Mouse (Mus musculus) erythroid progenitor cell, adult 5-6 weeks (primary cell): ENCODE results near the gene Mroh7. TPM values are rescaled to one million over a fixed set of nuclear protein-coding genes. Genes with fewer than 3 reads are reported as not detected.
"Not testable (repeated sequence)": the region's sequence is repeated elsewhere in the genome, so short reads cannot be mapped to it uniquely, and the experiment has no call there.

ENCODE experiments used
- ATAC-seq: replicated peaks from 2 replicates; pipeline ENCODE4 v1.8.0; 2016; ENCODE audit warnings: moderate number of reproducible peaks, mild to moderate bottlenecking, moderate TSS enrichment, inconsistent platforms; ENCODE audit not compliant: poor library complexity, low FRiP score, severe bottlenecking
- total RNA-seq, 2 experiments: library from RNA; stranded (forward) in 1 of 2; stranded (reverse) in 1 of 2; fragments of 150-400 nt in 1 of 2; fragments of 186-747, 209-891 nt in 1 of 2; gene quantifications; 2 replicates each; pipeline versions ENCODE4 v1.2.3 to v1.2.4; 2015 to 2017; ENCODE audit warnings: low replicate concordance in 2 of 2

Gene Mroh7
- total RNA-seq (2015; ENCODE audit: low replicate concordance), result not detected in 2 replicates
- not detected in 2 replicates for total RNA-seq (2017; ENCODE audit: low replicate concordance)

DNA sequence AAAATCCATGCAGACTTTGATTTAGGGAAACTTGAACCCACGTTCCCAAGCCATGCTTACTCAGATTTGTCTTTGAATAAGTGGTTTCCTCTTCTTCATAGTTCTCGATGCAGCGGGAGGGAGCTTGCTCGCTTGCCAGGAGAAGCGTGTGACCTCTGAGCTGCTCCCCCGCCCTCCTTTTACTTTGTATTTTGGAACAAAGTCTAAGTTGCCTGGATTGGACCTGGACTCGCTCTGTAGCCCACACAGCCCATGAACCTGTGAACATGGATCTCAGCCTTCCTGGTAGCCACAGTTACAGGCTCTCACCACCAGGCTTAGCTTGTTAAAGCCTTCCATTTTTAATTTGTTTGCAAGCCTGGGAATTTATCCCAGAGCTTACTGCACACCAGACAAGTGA, at the start of gene Mroh7:
Mroh7 (minus strand) TSS at position 112 of the 400 bp plus-strand sequence.
- no peak for ATAC-seq

DNA sequence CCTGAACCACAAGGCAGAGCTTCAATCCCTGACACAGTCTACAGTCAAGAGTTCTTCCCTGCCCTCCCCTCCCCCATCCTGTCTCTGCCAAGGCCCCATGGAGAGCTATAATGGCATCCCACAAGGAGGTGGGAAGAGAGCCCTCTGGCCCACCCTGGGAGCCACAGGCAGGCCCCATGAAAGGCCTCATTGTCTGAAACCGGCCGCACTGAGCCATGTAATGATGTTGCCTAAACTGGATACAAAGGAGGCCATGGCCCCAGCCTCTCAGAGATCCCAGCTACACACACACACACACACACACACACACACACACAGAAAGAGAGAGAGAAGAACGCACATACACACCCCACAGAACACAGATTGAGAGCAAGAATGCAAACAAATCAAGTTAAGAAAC, 49.3 kb upstream of the Mroh7 start:
- ATAC-seq, result no peak

DNA sequence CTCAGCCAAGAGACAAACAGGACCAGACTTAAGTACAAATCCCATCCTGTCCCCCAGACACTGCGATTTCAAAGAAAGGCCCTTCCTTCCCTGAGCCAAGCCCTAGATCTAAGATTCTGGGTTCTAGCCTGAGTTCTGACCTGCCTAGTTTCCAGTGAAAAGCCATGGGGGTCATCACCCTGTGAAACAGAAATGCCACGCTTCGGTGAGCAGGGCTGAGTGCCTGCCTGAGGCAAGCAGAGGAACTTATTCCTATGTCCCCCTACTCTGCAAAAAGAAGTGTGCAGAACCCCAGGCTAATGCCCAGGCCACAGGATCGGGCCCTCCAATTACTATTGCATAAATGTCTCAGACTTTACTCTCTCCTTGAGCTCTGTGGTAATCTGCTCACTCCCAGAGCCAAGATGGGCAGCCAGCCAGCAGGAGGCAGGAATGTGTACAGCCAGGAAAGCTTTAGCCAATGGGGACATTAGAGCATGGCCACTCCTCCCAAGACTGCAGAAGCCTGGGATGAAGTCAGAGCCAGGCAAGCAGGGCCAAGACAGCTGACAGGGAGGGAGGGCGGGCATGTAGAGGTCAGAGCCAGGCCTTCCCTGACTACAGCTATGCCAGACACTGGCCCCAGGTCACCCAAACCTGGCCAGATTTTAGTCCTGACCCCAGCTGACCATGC, 47.5 kb upstream of the Mroh7 start:
- no peak for ATAC-seq

DNA sequence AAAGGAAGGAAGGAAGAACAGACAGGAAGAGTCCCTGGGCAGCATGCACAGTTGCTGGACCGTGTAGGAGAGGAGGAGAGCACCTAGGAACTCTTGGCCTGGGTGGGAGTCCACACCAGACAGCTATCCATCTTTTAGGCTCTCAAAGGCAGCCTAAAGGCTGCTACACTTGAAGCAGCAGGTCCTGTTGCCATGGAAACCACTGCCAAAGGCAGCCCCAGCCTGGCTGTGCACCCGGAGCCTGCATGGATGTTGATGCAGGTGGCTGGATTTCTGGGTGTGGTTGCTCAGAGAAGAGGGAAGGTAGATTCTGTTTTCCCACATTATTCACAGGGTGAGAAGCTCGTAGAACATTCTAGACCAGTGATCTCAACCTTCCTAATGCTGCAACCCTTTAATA, 46.3 kb upstream of the Mroh7 start:
- no peak for ATAC-seq

DNA sequence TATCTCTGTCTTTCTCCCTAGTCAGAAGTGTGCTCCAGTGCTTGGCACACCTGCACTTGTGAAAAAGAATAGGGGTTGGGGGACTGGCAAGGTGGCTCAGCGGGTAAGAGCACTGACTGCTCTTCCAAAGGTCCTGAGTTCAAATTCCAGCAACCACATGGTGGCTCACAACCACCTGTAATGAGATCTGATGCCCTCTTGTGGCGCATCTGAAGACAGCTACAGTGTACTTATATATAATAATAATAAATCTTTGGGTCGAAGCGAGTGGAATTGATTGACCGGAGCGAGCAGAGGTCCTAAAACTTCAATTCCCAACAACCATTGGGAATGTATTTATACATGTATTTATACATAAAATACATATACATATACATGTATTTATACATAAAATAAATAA, 45.0 kb upstream of the Mroh7 start:
- ATAC-seq, result not testable (repeated sequence)

DNA sequence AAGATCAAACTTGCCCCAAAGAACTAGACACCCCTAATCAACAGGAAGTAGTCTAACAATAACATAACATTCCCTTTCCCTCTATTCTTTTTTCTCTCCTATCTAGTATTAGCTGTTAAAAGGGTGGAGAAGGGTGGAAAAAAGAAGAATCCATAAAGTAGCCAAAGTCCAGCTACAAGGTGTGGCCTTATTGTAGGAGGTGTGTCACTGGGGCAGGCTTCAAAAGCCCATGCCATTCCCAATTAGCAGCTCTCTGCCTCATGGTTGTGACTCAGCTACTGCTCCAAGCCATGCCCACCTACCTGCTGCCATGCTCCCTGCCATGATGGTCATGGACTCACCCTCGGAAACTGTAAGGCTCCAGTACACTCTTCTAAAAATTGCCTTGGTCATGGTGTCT, 41.8 kb upstream of the Mroh7 start:
- no peak for ATAC-seq

DNA sequence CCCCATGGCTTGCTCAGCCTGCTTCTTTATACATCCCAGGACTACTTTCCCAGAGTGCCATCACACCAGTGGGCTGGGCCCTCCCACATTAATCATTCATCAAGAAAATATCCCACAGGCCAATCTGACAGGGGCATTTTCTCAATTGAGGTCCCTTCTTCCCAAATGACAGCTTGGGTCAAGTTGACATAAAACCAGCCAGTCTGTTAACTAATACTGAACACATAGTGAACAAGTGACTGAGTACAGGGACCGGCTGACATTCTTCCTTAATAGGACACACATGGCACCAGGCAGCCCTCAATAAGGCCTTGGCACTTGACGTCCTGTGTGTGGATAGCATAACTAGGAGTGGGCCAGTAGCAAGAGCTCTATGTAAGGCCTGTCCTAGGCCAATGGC, 38.6 kb upstream of the Mroh7 start:
- no peak for ATAC-seq

DNA sequence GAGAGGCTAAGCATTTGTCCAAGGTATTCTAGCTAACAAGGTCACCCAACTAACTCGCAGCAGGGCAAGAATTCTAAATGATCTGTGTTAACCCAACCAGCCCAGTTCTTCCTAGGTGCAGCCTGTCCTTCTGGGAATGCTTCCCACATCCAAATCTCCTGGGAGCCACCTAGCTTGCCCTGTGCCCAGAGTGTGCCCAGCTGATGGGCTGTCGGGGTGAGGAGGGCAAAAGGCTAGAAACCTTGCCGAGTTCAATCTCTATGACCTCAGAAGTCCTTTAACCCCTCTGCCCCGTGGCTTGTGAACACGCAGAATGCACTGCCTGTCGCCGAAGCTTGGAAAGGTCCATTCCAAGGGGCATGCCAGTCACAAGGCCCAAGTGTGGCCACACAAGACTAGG, 33.4 kb upstream of the Mroh7 start:
- no peak for ATAC-seq

DNA sequence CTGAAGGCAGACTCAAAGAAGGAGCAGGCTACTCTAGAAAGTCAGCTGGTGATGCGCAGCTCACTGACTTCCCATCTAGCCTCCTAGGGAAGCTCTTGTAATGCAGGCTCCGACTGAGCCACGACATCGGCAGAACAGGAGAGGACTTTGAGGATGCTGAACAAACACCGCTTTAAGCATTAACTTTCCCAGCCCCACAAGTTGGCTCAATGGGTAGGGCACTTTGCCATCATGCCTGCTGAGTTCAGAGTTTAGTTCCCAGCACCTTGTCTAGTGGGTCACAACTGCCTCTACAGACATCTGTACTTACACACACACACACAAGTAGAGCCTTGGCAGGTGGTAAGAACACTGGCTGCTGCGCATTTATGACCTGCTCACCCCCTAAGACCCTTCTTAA, 21.0 kb upstream of the Mroh7 start:
- no peak for ATAC-seq

DNA sequence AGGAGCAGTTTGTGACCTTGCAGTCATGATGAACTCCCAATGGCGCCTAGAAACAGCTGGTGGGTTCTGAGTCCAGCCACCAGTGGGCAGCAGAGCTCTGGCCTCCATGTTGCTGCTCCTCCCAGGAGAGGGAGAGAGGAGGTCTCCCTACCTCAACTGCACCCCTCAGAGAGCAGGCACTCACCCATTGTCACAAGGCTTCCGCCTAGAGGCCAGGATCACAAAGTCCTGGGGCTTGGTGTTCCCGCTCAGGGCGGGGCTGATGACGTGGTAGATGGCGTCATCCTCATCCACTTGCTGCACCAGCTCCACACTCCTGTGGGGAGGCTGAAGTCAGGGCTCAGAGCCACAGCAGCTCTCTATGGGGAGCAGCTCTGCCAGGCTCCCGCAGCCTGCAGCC, 19.0 kb upstream of the Mroh7 start:
- 0 out of 2 replicates have a peak, but pooled peaks have one; percentile 16 for ATAC-seq

DNA sequence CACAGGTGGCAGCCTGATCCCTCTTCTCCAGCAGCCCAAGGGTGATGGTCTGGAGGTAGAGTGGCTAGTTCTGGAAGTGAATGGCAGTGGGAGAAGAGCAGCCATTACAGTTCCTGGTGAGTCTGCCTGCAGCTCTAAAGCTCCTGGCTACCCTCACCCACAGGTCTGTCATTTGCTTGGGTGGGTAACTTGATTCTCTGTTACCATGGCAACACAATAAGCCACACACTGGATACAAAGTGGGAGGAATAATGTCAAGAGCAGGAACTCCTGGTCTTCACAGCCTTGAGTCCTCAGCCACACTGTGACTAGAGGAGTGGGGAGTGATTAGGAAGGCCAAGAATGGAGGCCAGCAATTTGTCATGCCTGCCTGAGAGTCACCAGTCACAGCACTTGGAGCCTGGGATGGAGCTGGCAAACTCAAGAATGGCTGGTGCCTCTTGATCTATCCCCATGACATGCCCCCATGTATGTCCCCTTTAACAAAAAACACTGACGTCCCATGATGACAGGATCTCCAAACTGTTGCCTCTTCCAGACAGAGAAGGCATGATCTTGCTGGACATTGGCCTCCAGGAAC, 16.4 kb upstream of the Mroh7 start:
- no peak for ATAC-seq

DNA sequence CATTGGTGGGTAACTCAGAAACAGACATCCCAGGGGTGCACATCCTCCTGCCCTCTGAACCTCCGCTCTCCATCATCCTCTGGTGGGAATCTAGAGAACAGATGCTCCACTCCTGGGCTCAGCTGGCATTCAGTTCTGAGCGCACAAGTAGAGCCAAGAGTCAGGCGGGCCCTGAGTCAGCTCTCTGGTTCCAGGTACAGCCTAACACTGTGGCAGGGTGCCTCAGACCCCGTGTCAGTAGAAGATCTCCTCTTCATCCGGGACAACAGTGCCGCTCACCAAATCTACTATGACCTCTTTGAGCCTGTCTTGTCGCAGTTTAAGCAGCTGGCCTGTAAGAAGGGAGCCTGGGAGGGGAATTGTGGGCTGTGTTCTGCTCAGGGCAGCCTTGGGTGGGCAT, 15.1 kb upstream of the Mroh7 start:
- no peak for ATAC-seq

DNA sequence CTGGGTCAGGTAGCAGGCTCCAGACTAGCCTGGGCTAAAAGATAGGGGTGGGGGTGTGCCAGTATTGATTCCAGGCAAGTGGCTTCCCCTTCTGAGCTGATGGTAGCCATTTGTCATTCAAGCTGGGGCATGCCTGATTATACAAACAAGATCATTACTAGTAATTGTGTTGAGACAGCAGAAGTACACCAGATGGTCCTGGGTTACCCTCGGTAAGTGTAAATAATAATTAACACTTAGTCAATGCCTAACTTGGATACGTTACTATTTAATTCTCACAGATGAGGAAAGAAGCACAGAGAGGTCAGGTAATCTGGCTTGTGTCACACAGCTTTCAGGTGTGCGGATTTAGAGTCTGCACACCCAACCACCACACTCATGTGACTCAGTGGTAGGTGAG, 7.2 kb upstream of the Mroh7 start:
- ATAC-seq, result no peak

DNA sequence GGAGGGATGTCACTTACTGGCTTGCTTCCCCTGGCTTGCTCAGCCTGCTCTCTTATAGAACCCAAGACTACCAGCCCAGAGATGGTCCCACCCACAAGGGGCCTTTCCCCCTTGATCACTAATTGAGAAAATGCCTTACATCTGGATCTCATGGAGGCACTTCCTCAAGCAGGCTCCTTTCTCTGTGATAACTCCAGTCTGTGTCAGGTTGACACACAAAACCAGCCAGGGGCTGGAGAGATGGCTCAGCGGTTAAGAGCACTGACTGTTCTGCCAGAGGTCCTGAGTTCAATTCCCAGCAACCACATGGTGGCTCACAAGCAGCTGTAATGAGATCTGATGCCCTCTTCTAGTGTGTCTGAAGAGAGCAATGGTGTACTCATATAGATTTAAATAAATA, 6.2 kb upstream of the Mroh7 start:
- ATAC-seq, result not testable (repeated sequence)

DNA sequence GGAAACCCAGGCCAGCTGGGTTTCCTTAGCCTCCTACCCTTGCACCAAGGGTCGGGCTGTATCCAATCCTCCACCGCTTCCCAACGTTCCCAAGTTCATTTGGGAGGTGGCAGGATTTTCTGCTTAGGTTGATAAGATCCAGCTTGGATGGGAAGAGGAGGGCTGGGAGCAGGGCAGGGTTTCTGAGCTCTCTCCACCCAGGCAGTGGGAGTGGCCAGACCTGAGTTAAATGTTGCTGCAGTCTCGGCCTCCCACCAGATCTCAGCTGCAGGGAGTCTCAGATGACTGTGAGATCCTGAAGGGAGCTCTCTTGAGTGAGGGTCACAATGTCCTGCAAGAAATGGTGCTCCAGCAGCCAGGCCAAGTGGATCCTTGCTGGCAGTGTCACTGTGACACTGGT, 2.9 kb upstream of the Mroh7 start, which contains the start of gene Fam151a:
Fam151a (plus strand) TSS at position 254 of the 400 bp plus-strand sequence.
- no peak for ATAC-seq

DNA sequence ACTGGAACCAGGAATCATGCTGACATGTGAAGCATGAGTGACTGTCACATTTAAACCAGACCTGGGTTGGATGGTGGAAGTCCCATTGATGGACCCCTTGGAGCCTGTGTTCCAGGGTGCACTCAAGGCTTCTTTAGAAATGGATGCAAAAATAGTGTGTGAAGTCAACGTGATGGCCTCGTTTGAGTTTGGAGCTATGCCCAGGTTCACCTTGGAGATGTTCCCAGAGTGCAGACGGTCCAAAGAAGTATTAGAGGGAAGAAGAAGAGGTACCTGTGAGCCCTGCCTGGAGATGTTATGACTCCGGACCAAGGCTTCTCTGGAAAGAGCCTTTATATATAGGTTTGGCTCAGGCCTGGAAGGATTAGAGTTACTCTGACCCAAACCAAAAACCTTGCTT, 10.1 kb downstream of the Mroh7 start:
- no peak for ATAC-seq

DNA sequence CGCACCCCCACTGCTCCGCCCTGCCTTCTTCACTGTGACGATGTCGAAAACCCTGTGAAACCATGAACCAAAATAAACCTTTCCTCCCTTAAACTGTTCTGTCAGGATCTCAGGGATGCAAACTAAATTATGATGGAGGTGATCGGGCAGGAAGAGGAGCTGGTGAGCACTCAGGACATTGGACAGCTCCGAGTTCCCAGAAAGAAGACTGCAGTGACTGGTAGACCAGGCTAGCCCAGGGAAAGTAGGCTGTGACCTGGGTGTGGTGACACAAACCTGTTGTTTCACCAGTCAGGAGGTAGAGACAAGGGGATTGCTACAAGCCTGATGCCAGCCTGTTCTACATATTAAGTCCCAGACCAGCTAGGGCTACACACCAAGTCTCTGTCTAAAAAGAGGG, 17.1 kb downstream of the Mroh7 start:
- ATAC-seq, result no peak

DNA sequence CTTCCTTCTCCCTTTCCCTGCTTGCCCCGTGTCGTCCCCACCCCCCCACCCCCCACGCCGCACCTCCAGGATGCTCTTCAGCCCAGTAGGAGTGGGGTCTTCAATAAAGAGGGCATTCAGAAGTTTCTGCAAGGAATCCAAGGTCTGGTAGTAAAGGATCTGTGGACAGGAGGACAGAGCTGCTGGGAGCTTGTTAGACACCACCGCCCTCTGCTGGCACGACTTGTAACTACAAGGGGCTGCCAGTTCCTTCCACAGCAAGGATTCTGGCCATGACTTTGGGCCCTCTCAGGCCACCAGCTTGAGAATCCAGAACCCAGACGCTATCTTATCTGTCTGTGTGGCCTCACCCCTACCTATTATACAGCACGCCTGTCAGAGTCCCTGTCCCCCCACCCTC, 22.3 kb downstream of the Mroh7 start:
- peak; percentile 74 for ATAC-seq

DNA sequence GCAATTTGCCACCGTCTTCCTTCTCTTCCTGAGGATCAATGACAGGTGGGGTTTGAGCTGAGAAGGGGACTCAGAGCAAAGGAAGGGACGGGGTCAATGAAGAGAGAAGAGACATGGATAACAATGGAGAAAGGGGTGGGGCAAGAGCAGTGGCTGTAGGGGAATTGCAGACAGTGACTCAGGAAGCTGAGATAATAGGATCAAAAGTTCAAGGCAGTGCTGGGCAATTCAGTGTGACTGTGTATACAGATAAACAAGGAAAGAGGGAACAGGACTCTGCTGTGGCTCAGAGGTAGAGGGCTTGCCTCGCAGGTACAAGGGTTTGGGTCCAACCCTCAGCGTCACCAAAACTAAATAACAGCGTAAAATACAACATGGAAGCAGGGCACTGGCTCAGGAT, 22.8 kb downstream of the Mroh7 start:
- no peak for ATAC-seq

DNA sequence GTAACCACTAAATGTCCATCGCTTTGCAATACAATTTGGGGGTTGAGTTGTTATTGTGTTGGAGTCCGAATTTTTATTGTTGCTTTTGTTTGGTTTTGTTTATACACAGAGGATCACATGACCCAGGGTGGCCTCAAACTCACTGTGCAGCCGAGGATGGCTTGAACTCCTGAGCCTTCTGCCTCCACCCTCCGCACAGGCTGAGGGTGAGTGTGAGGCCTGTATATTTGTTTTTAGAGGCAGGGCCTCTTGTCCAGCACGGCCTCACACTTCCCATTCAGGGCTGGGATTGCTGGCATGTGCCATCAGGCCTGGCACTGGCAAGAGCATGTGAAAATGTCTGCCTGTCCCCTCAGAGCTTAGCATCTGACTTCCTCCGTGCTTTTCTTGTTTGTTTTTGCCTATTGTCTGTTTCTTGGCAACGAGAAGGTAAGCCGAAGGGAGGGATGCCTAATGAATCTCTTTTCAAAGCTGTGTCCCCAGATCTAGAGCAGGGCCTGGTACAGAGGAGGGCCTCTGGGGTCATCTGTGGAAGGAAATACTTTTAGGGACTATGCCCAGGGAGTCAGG, 25.5 kb downstream of the Mroh7 start:
- ATAC-seq, result no peak

DNA sequence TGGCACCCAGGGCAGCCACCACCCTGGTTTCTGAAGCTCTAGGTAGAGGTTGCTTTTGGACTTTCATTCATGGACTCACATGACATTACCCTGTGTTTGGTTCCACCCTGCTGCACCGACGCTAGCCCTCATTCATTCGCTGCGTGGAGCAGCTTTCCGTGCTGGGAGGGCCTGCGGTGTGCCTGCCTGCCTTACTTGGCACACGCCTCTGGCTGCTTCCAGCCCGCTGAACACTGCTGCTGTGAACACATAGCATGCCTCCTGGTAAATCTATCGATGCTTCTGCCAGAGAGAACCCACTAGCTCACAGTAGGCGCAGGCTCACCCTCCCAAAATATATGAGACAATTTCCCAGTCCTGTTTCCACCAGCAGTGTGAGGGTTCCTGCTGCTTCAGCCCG, 26.3 kb downstream of the Mroh7 start:
- ATAC-seq, result no peak
